Mouse (Mus musculus): ENCODE measurements at regions not wholly inside any gene's neighbourhood (a gene's known extent, or its start where the extent isn't known, plus 50 kb on each side); places are given as distances from the start of the nearest gene placed in this dataset.
"Not testable (repeated sequence)": the region's sequence is repeated elsewhere in the genome, so short reads cannot be mapped to it uniquely, and the experiment has no call there.

GRCm38 (mm10) chrX:93888480-93888879 lies 56.5 kb upstream of the Pdk3 start:
- no peak for DNase-seq (ENCODE audit: low spot score)

- no peak for DNase-seq (ENCODE audit: low spot score)
These were observed 57.0 kb upstream of the Pdk3 start for GRCm38 (mm10) chrX:93888966-93889365.

GRCm38 (mm10) chrX:93889394-93890042 lies 57.5 kb upstream of the Pdk3 start:
- DNase-seq (ENCODE audit: low spot score), result peak; percentile 57

- no peak for DNase-seq (ENCODE audit: low spot score)
These were observed 65.1 kb upstream of the Pdk3 start for GRCm38 (mm10) chrX:93896838-93897820.

- no peak for DNase-seq (ENCODE audit: low spot score)
These were observed 65.2 kb upstream of the AU015836 start for GRCm38 (mm10) chrX:93903209-93903608.

- DNase-seq (ENCODE audit: low spot score), result no peak
These were observed 62.9 kb upstream of the AU015836 start for GRCm38 (mm10) chrX:93905531-93905930.

- peak; percentile 44 for DNase-seq (ENCODE audit: low spot score)
These were observed 57.2 kb upstream of the AU015836 start for GRCm38 (mm10) chrX:93911087-93911840.

GRCm38 (mm10) chrX:93915548-93915947 lies 52.9 kb upstream of the AU015836 start:
- no peak for DNase-seq (ENCODE audit: low spot score)

- DNase-seq (ENCODE audit: low spot score), result not testable (repeated sequence)
These were observed 51.1 kb upstream of the AU015836 start for GRCm38 (mm10) chrX:93917367-93917766.
